Mouse (Mus musculus): ENCODE results near the gene Reep6.
A peak's percentile ranks its signal among the peaks of the same experiment; 100 is the strongest.

Reep6 gene

GRCm38 (mm10) chr10:80356001-80356682 lies 26.4 kb downstream of the Reep6 start, which contains the start of gene Plk5:
Gene Plk5, plus strand, starts transcription at chr10:80356459.
- DNase-seq, result peak; percentile 41

DNA sequence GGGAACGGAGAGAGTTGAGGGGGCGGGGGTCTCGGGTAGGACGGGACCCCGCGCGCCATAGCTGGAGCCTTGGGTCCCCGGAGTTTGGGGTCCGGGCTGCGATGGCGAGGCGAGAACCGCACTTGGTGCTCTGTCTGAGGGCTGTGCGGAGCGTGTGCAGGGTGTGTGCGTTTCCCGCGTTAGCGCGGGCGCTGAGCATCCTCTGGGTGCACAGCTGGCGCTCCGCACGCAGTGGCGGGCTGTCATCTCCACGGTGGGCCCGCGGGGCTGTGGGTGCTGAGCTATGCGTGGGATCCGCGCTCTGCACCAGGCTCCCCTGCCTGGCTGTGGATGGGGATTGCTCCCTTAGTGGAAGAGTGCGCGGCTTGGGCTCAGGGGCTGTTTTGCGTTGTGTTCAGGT lies 27.0 kb downstream of the Reep6 start:
- no peak for DNase-seq

GRCm38 (mm10) chr10:80357336-80357735 lies 27.6 kb downstream of the Reep6 start:
- no peak for DNase-seq

GRCm38 (mm10) chr10:80357994-80358639 lies 28.4 kb downstream of the Reep6 start:
- no peak for DNase-seq

DNA sequence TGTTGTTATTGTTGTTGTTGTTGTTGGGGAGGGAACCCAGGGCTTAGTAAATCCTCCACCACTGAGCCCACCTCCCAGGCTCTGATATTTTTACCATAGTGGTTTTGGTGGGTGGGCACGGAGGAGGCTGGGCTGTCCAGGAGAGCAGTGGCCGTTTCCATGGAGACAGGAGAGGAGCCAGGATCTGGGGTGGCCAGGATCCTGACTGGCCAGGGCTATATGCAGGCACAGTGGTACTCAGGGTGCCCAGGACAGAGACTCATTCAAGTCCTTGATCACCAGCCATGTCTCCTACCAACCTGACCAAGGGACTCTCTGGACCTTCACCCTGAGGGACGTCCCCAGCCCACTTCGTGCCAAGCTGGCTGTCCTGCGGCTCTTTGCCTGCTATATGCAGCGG lies 34.0 kb downstream of the Reep6 start:
- DNase-seq, result no peak

GRCm38 (mm10) chr10:80365736-80366135 lies 36.0 kb downstream of the Reep6 start:
- DNase-seq, result no peak

DNA sequence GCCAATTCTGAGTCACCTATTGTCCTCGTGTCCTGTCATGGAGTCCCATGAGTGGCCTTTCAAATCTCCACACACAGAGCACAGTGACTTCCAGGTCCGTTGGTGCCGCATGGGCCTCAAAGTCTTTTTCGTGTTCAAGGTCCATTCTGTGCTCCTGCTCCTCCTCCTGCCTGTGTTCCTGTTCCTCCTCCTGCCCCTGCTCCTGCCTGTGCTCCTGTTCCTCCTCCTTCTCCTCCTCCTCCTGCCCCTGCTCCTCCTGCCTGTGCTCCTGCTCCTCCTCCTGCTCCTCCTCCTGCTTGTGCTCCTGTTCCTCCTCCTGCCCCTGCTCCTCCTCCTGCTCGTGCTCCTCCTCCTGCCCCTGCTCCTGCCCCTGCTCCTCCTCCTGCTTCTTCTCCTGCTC lies 38.2 kb downstream of the Reep6 start:
- DNase-seq, result no peak

DNA sequence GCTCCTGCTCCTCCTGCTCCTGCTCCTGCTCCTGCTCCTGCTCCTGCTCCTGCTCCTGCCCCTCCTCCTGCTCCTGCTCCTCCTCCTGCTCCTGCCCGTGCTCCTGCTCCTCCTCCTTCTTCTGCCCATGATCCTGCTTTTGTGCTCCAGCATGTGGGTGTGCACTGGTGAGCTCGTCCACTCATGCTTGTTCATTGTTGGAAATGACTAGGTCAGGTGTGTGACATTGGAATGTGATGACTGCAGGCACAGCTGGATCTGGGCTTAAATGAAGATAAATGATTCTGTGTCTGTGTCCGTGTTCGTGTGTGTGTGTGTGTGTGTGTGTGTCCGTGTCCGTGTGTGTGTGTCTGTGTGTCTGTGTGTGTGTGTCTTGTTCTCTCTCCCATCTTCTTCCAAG lies 38.6 kb downstream of the Reep6 start:
- no peak for DNase-seq

GRCm38 (mm10) chr10:80369995-80370747 lies 40.4 kb downstream of the Reep6 start:
- peak; percentile 68 for DNase-seq

GRCm38 (mm10) chr10:80371411-80371966 lies 41.7 kb downstream of the Reep6 start:
- peak; percentile 86 for DNase-seq

DNA sequence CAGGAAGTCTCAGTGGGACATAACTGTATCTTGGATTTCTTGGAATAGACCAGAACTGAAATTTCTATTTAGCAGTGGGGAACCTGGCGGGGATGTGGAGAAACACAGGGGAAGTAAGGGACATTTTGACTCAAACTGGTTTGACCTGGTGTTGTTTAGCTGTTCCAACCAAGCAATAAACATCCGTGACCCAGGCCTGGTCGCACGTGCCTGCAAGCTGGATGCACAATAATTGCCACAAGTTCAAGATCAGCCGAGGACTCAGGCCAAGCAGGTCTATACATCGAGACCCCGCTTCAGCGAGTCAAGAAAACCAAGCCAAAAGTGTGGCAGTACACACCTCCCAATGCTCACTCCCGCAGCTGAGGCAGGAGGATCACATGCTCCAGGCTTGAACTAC lies 42.2 kb downstream of the Reep6 start:
- DNase-seq, result no peak

DNA sequence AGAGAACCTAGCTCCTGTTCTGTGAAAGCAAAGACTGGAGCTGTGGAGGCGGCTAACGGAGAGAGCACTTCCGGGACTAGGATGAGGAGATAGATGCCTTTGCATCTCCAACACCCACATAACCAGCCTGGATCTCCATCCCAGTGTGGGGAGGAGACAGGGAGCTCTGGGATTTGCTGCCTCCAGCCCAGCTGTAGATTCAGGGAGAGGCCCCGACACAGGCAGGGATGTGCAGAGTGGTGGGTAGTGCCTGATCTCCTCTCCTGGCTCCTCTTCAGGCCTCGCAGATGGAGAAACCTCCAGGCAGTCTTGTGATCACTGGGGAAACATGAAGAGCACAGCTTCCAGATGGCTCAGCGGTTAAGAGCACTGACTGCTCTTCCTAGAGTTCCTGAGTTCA lies 43.0 kb downstream of the Reep6 start:
- no peak for DNase-seq

GRCm38 (mm10) chr10:80374063-80374462 lies 44.3 kb downstream of the Reep6 start:
- DNase-seq, result peak; percentile 84

GRCm38 (mm10) chr10:80376160-80376559 lies 46.4 kb downstream of the Reep6 start:
- peak; percentile 97 for DNase-seq

DNA sequence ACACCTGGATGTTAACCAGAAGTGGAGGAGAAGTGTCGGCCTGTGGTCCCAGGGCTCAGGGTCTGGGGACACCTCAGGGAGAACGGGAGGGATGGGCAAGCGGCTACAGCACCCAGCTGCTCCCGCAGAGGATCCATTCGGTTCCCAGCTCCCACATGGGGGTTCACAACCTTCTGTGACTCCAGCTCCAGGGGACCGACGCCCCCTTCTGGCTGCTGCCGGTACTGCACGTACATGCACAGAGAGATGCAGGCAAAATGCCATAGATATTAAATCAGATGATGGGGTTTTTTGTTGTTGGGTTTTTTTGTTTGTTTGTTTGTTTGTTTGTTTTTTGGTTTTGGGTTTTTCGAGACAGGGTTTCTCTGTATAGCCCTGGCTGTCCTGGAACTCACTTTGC lies 48.0 kb downstream of the Reep6 start:
- peak; percentile 70 for DNase-seq

- DNase-seq, result no peak
Observed at GRCm38 (mm10) chr10:80382641-80383365, 53.0 kb downstream of the Reep6 start.

DNA sequence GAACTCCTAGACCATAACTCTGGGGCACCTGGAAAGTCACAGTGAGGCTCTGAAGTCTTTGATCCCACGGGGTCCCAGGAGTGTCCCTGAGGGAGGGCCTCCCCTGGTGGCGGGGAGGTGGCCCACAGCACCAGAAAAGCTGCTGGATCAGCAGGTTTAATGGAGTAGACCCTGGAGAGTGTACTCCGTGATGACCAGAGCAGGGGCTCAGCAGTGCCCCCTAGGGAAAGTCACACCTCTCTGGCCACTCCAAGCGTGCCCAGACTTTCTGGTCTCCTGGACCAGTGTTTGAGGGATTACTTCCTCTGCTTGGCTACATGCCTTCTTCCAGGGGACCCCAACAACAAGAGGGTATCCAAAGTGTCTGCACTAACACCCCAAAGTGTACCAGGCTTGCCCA lies 53.7 kb downstream of the Reep6 start:
- no peak for DNase-seq

- no peak for DNase-seq
Observed at GRCm38 (mm10) chr10:80384115-80384639, 54.4 kb downstream of the Reep6 start.

GRCm38 (mm10) chr10:80384709-80385108 lies 55.0 kb downstream of the Reep6 start:
- DNase-seq, result no peak

DNA sequence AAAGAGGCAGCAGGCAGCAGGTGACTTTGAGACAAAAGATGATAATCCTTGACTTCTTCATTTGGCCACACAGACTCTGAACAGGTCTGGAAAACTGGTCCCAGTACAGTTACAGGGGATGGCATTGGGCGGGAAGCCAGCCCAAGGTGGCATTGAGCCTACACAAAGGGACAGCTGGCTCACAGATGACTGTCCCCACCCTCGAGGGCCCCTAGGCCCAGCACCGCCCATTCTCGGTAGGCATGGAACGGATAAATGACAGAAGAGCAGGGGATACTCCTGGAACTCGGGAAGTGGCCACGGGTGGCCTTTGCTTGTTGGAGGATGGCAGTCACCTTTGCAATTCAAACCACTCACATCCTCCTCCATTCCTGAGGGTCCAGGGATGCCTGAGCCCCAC lies 55.6 kb downstream of the Reep6 start:
- no peak for DNase-seq
